ENCODE assay signal across 7 mouse cellular contexts in the genomic region with DNA sequence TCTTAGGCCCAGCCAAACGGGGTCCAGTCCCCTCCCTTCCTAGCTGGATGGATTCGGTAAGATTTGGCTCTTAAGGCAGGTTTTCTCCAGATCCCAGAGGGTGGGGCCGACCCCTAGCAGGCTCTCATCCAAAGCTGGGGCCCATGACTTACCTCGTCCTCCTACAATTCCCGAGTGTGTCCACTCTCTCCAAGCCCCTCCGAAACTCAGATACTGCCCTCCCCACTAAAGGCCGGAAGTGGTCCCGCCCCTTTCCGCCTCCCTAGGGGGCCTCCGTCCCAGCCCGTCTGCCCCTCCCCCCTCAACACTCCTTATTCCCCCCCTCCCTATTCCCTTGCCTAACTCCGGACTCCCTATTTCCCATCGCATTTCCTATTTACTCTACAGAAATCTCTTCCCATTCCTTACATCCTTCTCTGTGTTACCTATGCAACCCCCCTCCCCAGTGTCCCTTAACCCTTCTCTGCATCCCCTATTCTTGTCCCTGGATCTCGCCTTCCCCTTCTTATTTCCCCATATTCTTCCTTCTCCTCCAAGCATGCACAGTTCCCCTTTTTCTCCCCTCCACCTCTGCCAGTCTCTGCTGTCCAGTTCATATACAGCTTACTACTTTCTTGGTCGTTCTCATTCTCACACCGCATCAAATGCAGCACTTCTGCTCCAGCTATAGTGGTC. TPM values are rescaled to one million over a fixed set of nuclear protein-coding genes. Genes with fewer than 3 reads are reported as not detected.
DNase-seq lines count a peak whose midpoint lies in the region; ATAC-seq lines count a peak whose summit lies in the region.

No protein-coding gene starts in this region.

- intact Hi-C loops in gastrocnemius, postnatal 14 days (cut with DNase I; ENCODE audit: low total_unique reads): no loop called here

- peak overlapping the region; percentile 90 for H3K27ac ChIP-seq in limb, embryonic 13.5 days
- H3K27ac ChIP-seq in midbrain, embryonic 12.5 days (replicated peaks): peak overlapping the region; percentile 78
- peak overlapping the region; percentile 84 for H3K27ac ChIP-seq in stomach, embryonic 15.5 days

- ATAC-seq in limb, embryonic 13.5 days (ENCODE audit: low FRiP score, low read depth): no peak; the same call in 1 of the 2 replicates
- ATAC-seq in midbrain, embryonic 12.5 days (ENCODE audit: low FRiP score, low read depth): peak; percentile 68
- ATAC-seq in stomach, embryonic 15.5 days (ENCODE audit: insufficient read depth, low FRiP score, low read depth): peak; percentile 66

- H3K36me3 ChIP-seq in limb, embryonic 13.5 days: peaks cover 33% of the 10 kb centered on the region
- H3K36me3 ChIP-seq in midbrain, embryonic 12.5 days: peaks cover 11% of the 10 kb centered on the region
- 0 out of 2 replicates have a peak, but pooled peaks cover 8% of the 10 kb centered on the region for H3K36me3 ChIP-seq in stomach, embryonic 15.5 days

- peaks cover 7% of the 10 kb centered on the region for H3K4me1 ChIP-seq in limb, embryonic 13.5 days
- H3K4me1 ChIP-seq in midbrain, embryonic 12.5 days: no peaks in the 10 kb centered on the region
- peaks cover 6% of the 10 kb centered on the region; the same call in 1 of the 2 replicates for H3K4me1 ChIP-seq in stomach, embryonic 15.5 days

- DNase-seq in adipocyte (ENCODE audit: low spot score): peak; percentile 40
- peak; percentile 57 for DNase-seq in cerebellum, adult 9-10 months
- DNase-seq in gastrocnemius, postnatal 14 days: peak; percentile 67
- peak; percentile 21 for DNase-seq in induced T-regulatory cell, adult 2 months (ENCODE audit: low read depth)

- no peaks in the 10 kb centered on the region for H3K9me3 ChIP-seq in limb, embryonic 13.5 days
- H3K9me3 ChIP-seq in midbrain, embryonic 12.5 days: no peaks in the 10 kb centered on the region
- H3K9me3 ChIP-seq in stomach, embryonic 15.5 days: no peaks in the 10 kb centered on the region

- peak overlapping the region; percentile 53 for H3K4me3 ChIP-seq in limb, embryonic 13.5 days
- H3K4me3 ChIP-seq in midbrain, embryonic 12.5 days: peak overlapping the region; percentile 49
- peak overlapping the region; percentile 51 for H3K4me3 ChIP-seq in stomach, embryonic 15.5 days (replicated peaks)

- H3K9ac ChIP-seq in limb, embryonic 13.5 days: peak overlapping the region; percentile 70
- H3K9ac ChIP-seq in midbrain, embryonic 12.5 days (replicated peaks): peak overlapping the region; percentile 53
- peak overlapping the region; percentile 19; the same call in 1 of the 2 replicates for H3K9ac ChIP-seq in stomach, embryonic 15.5 days

- WGBS in limb, embryonic 13.5 days: 13% methylated on average over 16 of the region's 16 CpGs
- WGBS in midbrain, embryonic 12.5 days: 23% methylated on average over 16 of the region's 16 CpGs
- WGBS in stomach, embryonic 15.5 days: 20% methylated on average over 16 of the region's 16 CpGs

- H3K27me3 ChIP-seq in limb, embryonic 13.5 days: peaks cover 5% of the 10 kb centered on the region; the same call in 1 of the 2 replicates
- peaks cover 3% of the 10 kb centered on the region; the same call in 1 of the 2 replicates for H3K27me3 ChIP-seq in midbrain, embryonic 12.5 days
- H3K27me3 ChIP-seq in stomach, embryonic 15.5 days (replicated peaks): no peaks in the 10 kb centered on the region

- H3K4me2 ChIP-seq in limb, embryonic 13.5 days (replicated peaks): peak overlapping the region; percentile 55
- peak overlapping the region; percentile 56 for H3K4me2 ChIP-seq in midbrain, embryonic 12.5 days (replicated peaks)
- peak overlapping the region; percentile 45 for H3K4me2 ChIP-seq in stomach, embryonic 15.5 days

RNA-seq across cellular contexts. Expression of a gene that starts 0.5 kb away (rescaled TPM):
- total RNA-seq in gastrocnemius, postnatal 14 days (2021): 100 to 1,000 TPM; 324 to 372 TPM
- polyA plus RNA-seq in limb, embryonic 13.5 days (2015; fragmentation: Nextera tagmentation; extraction: Ambion mirVana): 816 and 832 TPM in 2 replicates
- polyA plus RNA-seq in midbrain, embryonic 12.5 days (2016; fragmentation: Nextera tagmentation; extraction: Ambion mirVana): 301 and 342 TPM in 2 replicates
- polyA plus RNA-seq in stomach, embryonic 15.5 days (2015; fragmentation: Nextera tagmentation; extraction: Ambion mirVana): 497 and 503 TPM in 2 replicates

Comparison
In these comparisons a context has a peak if more than half of its experiments do, and no peak if none do; other contexts are left out.
1. H3K9ac ChIP-seq: peak in every context shown above with its lines; median percentile 70 in limb, embryonic 13.5 days; 53 in midbrain, embryonic 12.5 days; 19 in stomach, embryonic 15.5 days.